Mouse (Mus musculus) liver (tissue): ENCODE data around the gene Bcar1.

Experiments used
- DNase-seq: peaks from one replicate; pipeline ENCODE4 v3.0.0-alpha.2; 2020; ENCODE audit warnings: mixed read lengths

Gene Bcar1

DNA sequence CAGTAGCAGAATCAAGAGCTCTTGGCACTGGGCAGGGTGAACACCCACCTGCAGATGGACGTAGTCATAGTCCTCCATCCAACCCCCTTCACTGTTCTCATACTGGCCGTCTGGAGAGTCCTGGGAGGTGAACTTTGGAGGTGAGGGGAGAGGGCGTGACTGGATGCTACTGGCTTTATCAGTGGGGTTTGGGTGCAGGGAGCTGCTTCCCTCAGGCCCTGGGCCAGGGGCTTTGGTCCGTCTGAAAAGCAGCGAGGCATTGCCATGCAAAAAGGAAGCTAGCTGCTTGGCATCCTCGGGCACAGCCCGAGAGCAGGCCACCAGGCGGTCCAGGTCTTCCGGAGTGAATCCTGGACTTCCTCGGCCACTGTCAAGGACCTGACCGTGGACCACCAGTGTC lies 30.3 kb downstream of the Bcar1 start:
- DNase-seq: no peak

DNA sequence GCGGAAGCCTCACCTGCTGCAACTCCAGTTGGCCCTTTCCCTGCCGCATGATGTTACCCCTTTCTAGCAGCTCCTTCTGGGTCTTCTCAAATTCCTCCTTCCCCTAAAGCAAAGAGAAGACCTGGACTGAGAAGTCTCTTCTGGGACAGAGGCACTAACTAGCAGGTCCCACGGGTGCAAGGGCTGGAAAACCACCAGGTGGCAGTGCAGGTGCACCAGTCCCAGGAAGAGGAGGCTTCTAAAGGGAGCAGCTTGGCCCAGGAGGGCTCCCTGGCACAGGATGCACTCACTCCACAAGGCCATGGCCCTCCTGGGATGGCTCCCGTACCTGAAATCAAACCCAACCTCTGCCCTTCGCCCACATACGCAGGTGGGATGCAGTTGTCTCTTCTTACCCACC lies 31.0 kb downstream of the Bcar1 start:
- DNase-seq: peak; percentile 58

DNA sequence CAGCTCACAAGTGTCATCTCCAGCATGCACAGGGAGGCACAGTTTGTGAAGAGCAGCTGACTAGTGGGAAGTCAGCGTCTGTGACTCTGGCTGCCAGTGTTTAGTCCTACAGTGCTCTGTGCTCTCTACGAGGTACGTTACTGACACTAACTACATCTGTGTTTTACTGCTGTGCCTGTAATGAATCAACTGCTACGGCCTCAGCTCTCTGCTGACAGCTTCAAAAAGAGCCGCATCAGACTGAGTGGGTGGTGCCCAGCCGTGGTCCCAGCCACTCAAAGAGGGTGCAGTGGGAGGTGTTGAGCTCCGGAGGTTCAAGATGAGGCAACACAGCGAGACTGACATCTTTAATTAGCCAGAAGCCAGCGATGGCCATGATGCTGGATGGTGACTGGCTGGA lies 31.5 kb downstream of the Bcar1 start:
- no peak for DNase-seq

DNA sequence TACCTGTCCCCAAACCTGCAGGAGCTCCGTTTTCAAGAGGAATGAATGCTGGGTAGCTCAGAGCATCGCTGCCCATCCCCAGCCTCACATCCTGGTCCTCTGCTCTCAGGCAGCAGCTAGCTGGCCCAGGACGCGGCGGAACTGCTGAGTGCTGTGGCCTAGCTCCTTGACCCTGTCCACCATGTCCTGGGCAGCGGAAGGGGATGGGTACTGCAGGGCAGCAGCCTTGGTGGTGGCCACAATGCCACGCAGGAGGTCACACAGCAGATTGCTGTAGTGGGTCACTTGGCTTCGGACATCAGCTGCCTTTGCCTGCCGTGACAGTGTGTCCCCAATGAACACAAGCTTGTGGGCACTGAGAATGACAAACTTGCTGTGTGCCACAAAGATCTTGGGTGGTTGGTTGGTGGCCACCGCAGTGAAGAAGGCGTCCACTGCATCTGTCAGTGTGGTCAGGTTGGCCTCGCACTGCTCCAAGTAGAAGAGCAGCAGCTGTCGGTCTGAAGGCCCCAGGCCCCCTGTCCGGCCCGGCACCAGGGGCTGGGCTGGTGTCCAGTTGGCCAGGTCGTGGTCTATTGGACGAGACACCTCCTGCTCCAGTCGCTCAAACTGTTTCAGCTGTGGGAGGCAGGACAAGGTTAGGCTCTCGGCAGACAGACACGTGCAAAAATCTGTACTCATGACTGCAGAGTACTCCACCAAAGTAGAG lies 32.7 kb downstream of the Bcar1 start:
- DNase-seq: no peak

DNA sequence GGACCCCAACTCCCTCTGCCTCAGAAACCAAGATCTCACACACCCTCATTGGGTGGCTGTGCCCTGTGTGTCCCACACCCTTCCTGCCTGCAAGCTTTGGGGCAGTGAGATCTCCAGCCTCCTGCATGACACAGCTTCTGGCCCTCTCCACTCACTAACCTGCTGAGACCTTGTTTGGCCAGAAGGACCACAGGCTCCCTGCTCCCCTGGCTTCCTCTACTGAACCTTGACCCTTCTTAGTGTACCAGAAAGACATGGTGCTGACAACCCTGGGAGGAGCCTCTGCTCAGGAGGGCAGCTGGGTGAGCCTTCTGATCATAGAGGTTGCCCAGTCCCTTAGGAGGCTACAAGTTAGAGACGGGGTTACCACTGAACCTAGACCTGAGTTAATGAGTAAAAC lies 34.4 kb downstream of the Bcar1 start:
- DNase-seq: no peak

DNA sequence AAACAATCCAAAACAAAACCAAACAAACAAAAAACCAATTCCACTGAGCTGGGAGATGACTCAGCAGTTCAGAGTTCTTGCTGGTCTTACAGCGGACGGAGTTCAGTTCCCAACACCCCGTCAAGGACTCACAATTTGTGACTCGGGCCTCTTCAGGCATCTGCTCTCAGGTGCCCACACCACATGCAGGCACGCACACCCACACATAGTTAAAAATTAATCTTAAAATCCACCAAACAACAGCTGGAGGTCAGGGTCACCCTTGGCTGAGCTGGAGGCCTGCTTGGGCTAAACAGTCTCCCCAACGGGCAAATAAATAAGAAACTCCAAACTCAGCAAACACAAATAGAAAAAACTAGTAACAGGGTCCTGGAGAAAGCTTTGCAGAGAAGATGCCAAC lies 35.3 kb downstream of the Bcar1 start:
- no peak for DNase-seq

DNA sequence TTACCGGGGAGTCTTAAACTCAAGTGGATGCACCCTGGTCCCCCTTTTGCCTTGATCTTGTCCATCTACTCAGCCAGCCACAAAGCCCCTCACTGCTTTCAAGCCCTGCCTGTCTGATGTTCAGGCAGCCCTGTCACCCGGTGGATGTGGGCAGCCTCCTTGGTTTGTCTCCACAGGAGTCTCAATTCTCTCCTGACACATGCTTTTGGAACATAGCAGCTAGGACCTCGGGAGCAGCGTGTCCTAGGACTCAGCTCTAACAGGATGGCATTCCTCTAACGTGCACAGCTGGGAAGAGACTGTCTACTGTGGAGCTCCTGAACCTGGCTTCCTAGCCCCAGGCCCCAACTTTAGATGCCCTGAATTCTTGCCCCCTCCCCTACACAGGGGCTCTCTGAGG lies 37.9 kb downstream of the Bcar1 start:
- no peak for DNase-seq

DNA sequence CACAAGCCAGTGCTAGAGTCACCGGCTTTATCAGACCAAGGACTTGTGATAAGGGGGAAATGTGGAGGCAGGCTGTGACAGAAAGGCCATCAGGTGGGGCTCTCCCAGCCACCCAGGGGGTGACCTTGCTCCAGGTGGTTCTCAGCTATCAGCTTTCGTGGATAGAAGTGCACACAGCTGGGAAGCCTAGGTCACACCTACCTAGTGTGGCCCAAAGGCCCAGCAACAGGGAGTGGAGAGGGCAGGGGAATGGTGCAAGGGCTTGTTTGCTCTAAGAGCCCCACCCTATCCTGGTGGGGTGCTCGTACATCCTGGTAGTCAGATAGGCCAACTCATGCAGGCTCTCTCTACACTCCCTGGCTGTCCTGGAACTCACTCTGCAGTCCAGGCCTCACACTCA lies 38.4 kb downstream of the Bcar1 start:
- peak; percentile 32 for DNase-seq

DNA sequence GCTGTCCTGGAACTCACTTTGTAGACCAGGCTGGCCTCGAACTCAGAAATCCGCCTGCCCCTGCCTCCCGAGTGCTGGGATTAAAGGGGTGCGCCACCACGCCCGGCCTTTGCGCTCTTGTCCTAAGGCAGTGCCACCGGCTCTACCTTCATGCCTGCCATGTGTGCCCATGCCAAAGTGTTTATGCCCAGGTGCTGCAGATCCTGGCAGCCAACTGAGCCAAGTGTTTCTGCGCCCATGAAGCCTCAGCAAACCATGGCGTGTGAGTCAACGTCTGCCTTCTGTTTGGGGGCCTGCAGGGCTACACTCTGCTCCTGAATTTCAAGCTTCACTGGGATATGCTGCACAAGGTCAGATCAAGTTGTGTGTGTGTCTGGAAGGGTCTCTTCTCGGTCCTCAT lies 39.0 kb downstream of the Bcar1 start:
- no peak for DNase-seq

DNA sequence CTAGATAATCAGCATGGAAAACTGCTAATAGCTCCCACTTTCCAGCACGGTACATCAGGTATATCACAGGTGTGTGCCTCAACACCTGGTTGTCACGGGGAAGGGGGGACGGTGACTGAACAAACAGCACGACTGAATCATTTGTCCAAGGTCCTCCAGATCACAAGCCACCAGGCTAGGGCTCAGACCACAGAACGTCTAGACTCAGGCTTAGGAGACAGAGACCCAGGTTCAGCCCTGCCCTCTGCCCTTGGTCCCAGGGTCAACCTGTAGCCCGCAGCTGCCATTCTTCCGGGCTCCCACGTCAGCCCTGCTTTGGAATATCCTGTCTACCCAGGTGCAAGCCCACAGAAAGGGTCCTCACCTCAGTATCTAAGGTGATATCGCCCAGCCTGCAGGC lies 42.2 kb downstream of the Bcar1 start:
- DNase-seq: no peak

DNA sequence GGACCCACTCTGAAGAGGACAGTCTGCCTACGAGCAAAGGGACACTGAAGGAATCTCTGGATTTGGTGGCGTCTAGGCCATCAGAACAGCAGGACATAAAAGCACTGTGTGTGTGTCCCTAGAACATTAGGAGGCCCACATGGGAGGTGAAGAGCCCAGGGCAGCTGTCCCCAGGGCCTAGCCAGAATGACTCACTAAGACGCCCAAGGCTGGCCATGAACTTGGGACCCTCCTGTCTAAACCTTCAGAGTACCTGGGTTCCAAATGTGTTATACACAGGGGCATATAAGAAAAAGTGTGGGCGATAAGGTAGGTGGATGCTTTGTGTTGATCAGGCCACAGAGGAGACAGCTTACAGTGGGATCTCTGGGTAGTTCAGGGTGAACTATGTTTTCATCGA lies 42.9 kb downstream of the Bcar1 start:
- no peak for DNase-seq

DNA sequence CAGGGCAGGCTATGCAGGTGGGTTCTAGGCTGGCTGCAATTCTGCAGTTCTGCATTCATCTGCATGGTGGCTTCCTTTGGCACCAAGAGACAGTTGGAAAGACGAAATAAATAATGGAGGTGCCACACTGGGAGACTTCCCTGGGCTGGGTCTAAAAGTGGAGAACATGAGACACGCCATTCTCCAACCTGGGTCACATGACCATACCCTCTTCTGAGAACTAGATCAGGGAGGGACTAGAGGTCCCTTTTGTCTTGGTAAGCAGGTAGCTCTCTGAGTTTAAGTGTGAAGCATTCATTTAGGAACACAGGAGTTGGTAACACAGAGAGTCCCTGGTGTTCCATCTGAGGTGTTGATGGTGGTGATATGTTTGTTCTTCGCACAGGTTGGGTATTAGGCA lies 43.4 kb downstream of the Bcar1 start:
- DNase-seq: no peak

DNA sequence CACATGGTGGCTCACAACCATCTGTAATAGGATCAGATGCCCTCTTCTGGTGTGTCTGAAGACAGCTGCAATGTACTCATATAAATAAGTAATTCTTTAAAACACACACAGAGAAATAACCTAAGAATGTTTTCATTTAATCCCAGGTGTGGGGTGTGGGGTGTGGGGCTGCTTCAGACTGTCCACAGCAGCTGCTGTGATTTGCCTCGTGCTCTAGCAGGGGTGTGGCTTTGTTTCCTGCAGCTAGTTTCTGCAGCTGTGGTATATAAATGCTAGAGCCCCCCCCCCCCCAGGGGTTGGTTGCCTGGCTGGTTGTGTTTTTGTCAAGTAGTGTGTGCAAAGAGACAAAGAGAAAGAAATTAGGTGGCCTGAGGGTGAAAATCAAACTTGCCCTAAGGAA lies 44.6 kb downstream of the Bcar1 start:
- no peak for DNase-seq

DNA sequence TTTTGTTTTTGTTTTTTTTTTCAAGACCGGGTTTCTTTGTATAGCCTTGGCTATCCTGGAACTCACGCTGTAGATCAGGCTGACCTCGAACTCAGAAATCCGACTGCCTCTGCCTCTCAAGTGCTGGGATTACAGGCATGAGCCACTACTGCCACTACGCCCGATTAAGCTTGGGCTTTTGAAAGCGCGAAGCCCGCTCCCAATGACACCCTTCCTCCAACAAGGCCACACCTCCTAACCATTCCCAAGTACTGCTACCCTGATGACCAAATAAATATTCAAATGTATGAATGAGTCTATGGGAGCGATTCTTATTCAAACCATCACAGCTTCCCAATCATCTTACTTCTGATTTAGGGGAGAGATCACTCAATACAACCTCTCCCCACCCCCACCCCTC lies 46.0 kb downstream of the Bcar1 start:
- DNase-seq: no peak

DNA sequence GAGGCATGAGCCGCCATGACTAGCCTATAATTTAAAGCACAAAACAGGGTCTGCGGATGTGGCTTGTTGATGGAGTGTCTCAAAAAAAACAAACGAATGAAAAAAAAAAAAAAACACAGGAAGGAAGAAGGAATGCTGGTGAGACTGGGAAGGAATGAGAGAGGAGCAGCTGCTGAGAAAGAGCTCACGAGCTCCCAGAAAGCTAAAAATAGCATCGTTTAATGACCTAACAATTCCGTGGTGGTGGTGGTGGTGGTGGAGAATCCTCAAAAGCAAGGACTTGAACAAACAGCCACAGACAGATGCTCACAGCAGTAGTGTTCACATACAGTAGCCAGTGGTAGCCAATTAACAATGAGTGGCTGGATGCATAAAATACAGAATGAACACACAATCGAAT lies 48.2 kb downstream of the Bcar1 start:
- no peak for DNase-seq

DNA sequence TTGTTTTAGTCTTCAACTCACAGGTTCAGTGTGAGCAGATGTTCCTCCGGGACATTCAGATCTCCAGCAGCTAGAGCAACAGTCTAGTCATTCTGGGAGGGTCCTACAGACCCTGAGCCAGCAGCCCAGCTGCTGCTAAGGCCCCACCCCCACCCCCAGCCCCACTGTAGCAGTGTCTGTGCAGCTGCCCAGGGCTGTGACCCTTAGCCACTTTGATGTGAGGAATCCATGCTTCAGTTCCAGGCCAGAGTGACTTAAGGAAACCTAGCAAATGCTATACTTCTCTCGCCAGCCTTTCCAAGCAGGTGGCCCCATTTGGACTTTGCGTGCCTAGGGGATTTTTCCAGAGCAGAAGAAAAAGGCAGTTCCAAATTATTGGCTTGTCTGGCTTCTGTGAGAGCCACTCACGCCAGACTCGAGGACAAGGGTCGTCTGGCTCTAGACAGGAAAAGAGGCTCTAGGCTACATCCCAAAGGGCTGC lies 50.3 kb downstream of the Bcar1 start:
- no peak for DNase-seq

DNA sequence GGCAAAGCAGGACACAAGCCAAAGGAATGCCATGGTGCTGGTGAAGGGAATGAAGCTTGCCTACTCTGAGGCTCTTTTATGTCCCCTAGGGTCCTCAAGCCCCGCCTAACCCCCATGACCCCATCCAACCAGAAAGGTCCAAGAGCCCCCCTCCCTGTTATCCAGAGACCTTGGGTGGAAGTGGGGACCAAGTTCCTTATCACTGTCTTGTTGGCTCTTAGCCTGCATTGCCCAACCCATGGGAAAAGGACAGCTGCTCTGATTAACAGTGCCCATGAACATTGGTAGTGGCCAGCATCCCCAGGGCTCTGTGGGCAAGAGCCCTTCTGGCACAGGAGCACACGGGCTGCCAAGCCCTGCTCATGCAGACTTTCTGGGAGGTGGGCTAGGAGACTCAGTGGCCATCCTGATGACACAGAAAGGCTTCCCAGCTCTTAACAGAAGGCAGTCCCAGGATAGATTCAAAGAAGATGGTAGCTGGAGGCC lies 52.6 kb downstream of the Bcar1 start, which contains the start of gene Ctrb1:
Gene Ctrb1, minus strand, starts transcription at position 51 of the 486 bp plus-strand sequence.
- DNase-seq: no peak

DNA sequence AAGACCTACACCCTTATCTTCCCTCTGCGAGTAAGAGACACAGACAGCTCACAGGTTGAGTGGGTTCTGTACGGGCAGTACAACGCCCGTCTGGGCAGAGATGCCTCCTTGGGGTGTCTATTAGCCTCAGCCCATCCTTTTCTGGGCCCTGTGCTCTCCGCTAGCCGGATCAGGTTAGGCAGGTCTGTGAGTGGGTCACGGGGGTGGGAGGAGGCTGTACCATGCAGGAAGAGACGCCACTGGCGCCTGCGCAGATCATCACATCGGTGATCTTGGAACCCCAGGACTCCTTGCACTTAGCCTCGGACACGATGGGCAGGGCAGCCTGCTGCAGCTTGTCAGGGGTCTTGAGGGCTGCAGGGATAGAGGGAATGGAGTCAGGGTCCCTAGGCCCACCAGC lies 56.7 kb downstream of the Bcar1 start:
- DNase-seq: no peak

DNA sequence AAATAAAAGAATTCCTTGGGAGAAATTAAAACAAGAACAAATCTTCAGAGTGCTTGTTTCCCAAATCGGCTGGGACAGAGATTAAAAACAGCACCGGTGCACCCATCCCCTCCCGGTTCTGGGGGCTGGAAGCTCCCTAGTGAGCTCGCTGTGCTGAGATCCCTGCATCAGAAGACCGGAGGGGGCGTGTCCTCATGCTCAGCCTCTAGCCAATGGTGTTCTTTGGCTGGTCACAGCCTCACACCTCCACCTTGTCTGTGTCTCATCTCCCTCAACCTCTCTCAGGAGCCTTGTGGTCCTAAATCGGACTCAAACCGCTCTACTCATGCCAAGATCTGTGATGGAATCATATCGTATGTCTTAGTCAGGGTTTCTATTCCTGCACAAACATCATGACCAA lies 61.1 kb downstream of the Bcar1 start:
- DNase-seq: no peak

DNA sequence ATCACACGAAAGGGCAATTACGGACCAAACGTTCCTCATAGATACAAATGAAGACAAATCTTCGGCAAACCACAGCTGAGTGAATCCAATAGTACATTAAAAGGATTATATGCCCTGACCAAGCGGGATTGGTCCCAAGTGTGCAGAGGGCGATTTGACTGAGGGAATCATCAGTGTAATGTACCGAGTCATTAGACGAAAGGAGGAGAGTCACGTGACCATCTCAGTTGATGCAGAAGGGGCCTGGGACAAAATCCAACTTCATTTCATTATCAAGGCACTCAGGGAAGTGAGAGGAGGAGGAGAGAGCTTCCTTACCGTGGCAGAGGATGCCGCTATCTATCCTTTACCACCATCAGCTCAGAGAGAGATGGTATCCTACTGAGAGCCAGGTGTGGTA lies 62.5 kb downstream of the Bcar1 start:
- DNase-seq: no peak

DNA sequence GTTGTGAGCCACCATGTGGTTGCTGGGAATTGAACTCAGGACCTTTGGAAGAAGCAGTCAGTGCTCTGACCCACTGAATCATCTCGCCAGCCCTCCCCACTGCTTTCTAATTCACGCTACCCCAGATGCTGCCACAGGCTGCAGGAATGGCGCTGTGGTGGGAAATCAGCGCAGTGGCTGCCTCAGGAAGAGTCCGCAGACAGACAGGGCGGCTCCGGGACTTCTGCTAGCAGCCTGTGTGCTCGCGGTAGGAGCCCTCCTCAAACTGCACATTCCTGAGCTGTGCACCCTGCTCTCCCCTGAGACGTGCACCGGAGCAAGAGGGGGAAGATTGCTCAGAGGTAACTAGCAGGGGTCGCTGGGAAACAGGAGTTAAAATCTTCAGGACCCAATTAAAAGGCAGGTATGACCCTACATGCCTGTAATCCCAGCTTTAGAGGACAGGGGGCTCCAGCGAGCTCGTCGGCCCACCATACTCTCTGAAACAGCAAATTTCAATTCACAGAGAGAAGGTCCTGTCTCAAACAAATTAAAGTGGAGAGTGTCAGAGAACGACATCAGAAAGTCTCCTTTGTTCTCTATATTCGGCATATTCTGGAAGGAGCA lies 63.1 kb downstream of the Bcar1 start:
- no peak for DNase-seq

DNA sequence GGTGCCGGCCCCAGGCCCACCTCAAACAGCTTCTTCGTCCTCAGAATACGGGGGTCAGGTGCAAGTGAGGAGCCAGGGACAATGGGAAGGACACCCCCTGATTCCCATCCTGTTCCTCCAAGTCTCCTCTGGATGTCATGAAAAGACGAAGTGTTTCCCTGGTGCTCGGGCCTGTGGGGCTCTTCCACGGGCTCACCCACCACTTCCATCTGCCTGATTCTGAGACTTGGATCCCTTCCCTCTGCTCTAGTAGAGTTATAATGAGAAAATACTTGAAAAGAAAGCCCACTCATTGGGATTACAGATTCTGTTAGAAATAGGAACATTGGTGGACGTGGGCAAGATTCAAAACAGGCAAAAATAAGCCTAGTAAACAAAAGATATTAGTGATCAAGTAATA lies 64.8 kb downstream of the Bcar1 start:
- no peak for DNase-seq

DNA sequence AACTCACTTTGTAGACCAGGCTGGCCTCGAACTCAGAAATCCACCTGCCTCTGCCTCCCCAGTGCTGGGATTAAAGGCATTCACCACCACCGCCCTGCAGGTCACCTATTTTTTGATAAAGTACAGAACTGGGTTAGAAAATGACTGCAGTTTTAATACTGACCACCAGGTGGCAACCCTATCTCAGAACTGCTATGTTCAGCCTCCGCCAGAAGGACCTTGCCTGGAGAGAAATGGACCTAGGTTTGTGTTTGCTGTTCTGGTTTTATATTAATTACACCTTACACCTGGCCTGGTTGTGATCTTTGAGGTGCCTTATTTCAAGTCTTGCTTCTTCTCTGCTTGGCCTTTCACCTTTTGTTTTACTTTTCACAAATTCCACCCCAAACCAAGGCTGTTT lies 65.5 kb downstream of the Bcar1 start:
- DNase-seq: peak; percentile 52

DNA sequence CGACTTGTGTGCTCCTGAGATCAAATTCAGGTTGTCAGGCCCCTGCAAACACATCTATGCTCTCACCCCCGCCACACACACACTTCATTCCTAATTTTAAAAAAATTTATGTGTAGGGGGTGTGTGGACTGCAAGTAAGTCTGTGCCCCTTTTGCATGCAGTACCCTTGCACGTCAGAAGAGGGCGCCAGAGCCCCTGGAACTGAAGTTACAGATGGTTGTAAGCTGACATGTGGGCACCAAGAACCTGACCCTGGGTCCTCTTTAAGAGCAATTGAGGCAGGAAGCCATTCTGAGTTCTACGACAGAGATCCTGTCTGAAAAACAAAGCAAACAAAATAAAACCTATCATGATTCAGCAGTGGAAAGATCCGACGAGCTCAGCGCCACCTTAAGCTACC lies 67.4 kb downstream of the Bcar1 start:
- peak; percentile 31 for DNase-seq

DNA sequence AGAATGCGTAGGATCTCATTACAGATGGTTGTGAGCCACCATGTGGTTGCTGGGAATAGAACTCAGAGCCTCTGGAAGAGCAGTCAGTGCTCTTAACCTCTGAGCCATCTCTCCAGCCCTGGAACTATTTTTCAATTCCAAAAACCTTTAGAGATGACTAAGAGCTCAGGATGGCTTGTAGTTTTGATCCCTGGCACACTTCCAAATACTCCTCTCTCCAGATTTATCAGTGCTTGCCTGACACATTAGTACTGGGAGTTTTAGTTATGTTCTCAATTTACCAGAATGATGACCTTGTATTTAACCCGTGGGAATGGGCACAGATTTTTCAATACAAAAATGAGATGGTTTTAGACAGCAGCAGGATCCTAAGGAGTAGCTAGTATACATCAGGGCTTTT lies 76.9 kb downstream of the Bcar1 start:
- DNase-seq: no peak
